Mouse (Mus musculus): ENCODE measurements around the gene Defb21. TPM values are rescaled to one million over a fixed set of nuclear protein-coding genes. Genes with fewer than 3 reads are reported as not detected.

The Defb21 gene
- total RNA-seq (2023), result not detected

GRCm38 (mm10) chr2:152572114-152572794, at the start of gene Defb21:
Gene Defb21 (plus strand): TSS chr2:152572744.

GRCm38 (mm10) chr2:152539944-152540710, 32.4 kb upstream of the Defb21 start, which contains the start of gene Defb29:
Gene Defb29 (minus strand): TSS chr2:152540098.

DNA sequence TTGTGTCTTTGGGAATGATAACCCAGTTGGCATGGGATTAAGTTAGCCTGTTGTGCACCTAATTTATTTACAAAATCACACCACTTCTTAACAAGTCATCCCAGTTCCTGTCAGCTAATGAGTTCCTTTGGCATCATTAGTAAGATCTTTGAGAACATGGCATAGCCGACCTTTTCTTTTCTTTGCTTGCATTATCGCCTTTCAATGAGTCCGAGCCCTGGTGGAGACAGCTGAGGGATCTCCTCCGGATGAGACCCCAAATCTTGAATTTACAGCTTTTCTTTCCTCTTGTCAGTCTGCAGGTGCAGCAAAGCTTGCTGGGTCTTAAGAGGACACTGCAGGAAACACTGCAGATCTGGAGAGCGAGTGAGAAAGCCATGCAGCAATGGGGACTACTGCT, 3.5 kb upstream of the Defb21 start, which contains the start of gene Gm17416:
Gene Gm17416 (plus strand): TSS at position 301 of the 400 bp plus-strand sequence.

GRCm38 (mm10) chr2:152580107-152580506, 7.6 kb downstream of the Defb21 start, which contains the start of gene Defb19:
Gene Defb19 (minus strand): TSS chr2:152580312.

DNA sequence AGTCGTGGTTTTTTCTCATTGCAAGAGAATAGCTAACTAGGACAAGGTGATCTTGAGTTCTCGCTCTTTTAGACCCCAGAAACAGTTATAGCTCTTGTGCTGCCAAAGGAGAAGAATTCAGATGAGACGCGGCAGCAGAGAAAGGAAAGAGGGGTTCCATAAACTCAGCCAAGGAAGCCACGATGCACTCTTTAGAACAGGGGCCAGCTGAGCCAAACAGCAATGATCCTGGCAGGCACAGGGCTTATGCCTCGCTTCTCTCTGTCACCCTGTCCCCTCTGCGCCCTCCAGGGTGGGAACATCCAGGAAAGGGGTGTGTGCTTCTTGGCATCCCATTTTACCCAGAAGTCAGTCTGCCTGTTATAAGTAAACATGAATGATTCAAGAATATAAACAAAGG, 26.8 kb downstream of the Defb21 start, which contains the start of gene Defb45:
Gene Defb45 (minus strand): TSS at position 101 of the 400 bp plus-strand sequence.

DNA sequence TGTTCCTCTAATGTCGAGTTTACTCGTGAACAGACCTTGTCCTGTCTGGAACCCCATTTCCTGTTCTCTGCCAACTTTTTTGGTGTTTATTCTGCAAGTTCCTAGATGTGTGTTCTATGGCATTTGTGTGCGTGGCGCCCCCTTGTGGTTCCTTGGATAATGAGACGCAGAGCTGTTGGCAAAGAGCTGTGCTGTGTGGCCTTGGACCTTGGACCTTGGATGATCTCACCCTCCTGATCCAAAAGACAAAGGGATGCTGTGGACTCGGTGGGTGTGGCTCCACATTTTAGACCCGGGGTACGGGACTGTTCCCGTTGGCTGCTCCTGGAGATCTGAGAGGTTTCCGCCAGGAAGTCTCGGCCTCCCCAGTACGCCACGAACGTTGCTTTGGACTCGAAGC, 31.5 kb downstream of the Defb21 start, which contains the start of gene Defb36:
Gene Defb36 (plus strand): TSS at position 271 of the 400 bp plus-strand sequence.

GRCm38 (mm10) chr2:152622953-152623352, 50.4 kb downstream of the Defb21 start, which contains the start of gene Defb25:
Gene Defb25 (minus strand): TSS chr2:152623053.

Other genes starting within 250 kb of the Defb21 start
- gene Rbck1, start 240.1 kb upstream of the Defb21 start, total RNA-seq (2023), result 231 TPM
- gene Trib3, start 228.7 kb upstream of the Defb21 start, total RNA-seq (2023), result 20.1 TPM
- not detected for gene Nrsn2, start 196.1 kb upstream of the Defb21 start, total RNA-seq (2023)
- gene Sox12, start 174.7 kb upstream of the Defb21 start, total RNA-seq (2023), result 0.56 TPM
- 1.4 TPM for gene Zcchc3, start 157.7 kb upstream of the Defb21 start, total RNA-seq (2023)
- not detected for gene 6820408C15Rik, start 157.2 kb upstream of the Defb21 start, total RNA-seq (2023)
- gene Defb23, start 108.1 kb upstream of the Defb21 start, total RNA-seq (2023), result not detected
- not detected for gene Defb20, start 95.7 kb upstream of the Defb21 start, total RNA-seq (2023)
- gene Defb22, start 82.6 kb upstream of the Defb21 start, total RNA-seq (2023), result not detected
- gene Defb26, start 61.1 kb upstream of the Defb21 start, total RNA-seq (2023), result not detected
- not detected for gene Defb28, start 54.5 kb upstream of the Defb21 start, total RNA-seq (2023)
- gene Defb29, start 32.6 kb upstream of the Defb21 start, total RNA-seq (2023), result not detected
- gene Gm17416, start 3.4 kb upstream of the Defb21 start, total RNA-seq (2023), result not detected
- not detected for gene Defb19, start 7.6 kb downstream of the Defb21 start, total RNA-seq (2023)
- gene Defb45, start 26.7 kb downstream of the Defb21 start, total RNA-seq (2023), result not detected
- not detected for gene Defb36, start 31.6 kb downstream of the Defb21 start, total RNA-seq (2023)
- not detected for gene Defb25, start 50.3 kb downstream of the Defb21 start, total RNA-seq (2023)
- gene Rem1, start 54.2 kb downstream of the Defb21 start, total RNA-seq (2023), result 0.35 TPM
- gene H13, start 96.7 kb downstream of the Defb21 start, total RNA-seq (2023), result 137 TPM
- 24.8 TPM for gene Mcts2, start 114.3 kb downstream of the Defb21 start, total RNA-seq (2023)
- gene Id1, start 163.5 kb downstream of the Defb21 start, total RNA-seq (2023), result 2.6 TPM
- gene Cox4i2, start 181.4 kb downstream of the Defb21 start, total RNA-seq (2023), result not detected

All from CD4-positive naive resting alpha-beta T cell, adult 76 days (primary cell).